Mouse (Mus musculus) megakaryocyte, embryonic 14.5 days (primary cell): ENCODE results near the gene Trim44.

Source experiments
- FLI1 ChIP-seq: IDR thresholded peaks from 2 replicates; pipeline ENCODE4 v1.6.1; 2012; ENCODE audit warnings: low read length, inconsistent platforms, mixed read lengths
- GATA1 ChIP-seq: IDR thresholded peaks from 3 replicates; pipeline ENCODE4 v1.6.1; 2012; ENCODE audit warnings: mixed read lengths, low read length, inconsistent platforms, borderline replicate concordance

DNA sequence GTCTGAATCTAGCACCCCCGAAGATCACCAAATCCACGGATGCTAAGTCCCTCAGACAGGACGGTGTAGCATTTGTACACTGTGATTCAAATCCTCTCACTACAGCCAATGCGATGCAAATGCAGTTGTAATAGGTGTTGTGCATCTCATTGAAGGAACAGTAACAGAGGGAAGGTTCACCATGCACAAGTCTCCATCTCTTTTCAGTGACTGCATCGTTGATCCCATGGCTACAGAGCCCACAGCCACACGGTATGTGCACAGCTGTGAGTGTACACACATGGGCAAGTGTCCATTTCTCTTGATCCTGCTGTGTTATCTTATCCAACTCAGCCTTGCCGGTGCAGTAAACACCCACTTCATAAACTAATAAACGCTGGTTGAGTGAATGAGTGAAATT lies 148.9 kb downstream of the Trim44 start:
- TF ChIP-seq GATA1 (no peak), FLI1 (no peak)
